Mouse (Mus musculus) heart, adult 11 months (tissue): ENCODE measurements at regions not wholly inside any gene's neighbourhood (a gene's known extent, or its start where the extent isn't known, plus 50 kb on each side); places are given as distances from the start of the nearest gene placed in this dataset.

Source experiments
- DNase-seq: peaks from one replicate; pipeline ENCODE4 v3.0.0; 2022

DNA sequence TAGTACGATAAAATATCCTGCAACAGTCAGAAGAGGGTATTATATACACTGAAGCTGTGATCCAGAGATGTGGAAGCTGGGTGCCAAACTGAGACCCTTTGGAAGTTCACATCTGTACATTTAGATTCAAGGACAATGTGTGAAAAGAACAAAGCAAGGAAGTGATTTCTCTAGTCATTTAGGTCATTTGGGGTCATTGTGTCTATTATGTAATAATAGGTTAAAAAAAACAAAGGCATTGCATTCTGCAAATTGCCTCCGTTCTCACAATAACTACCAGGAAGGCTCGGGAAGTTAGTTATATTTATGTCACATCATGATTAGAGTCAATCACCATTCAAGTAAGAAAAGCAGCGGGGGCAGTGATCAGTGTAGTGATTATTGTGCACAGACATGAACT, 563.3 kb downstream of the Trim52 start:
- no peak for DNase-seq

- DNase-seq = no peak
Measured at GRCm38 (mm10) chr14:106677970-106678369, 572.0 kb downstream of the Trim52 start.

DNA sequence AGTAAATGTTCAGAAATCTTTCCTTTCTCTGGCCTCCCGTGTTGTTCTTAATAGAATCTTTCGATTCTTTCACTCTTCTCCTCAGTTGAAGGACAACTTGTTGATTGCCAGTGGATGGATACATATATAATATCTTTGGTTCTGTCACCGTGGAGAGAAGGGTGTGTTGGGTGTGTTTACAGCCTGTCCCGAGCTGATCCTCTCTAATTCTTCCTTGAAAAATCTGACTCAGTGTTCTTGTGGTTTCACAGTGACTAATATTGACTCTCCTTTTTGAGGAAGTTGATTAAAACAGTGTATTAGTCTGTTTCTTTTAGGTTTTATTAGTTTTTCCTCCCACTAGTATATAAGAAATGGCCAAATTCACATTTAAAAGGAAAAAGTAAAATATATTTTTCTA, 575.2 kb downstream of the Trim52 start:
- DNase-seq = peak; percentile 80

DNA sequence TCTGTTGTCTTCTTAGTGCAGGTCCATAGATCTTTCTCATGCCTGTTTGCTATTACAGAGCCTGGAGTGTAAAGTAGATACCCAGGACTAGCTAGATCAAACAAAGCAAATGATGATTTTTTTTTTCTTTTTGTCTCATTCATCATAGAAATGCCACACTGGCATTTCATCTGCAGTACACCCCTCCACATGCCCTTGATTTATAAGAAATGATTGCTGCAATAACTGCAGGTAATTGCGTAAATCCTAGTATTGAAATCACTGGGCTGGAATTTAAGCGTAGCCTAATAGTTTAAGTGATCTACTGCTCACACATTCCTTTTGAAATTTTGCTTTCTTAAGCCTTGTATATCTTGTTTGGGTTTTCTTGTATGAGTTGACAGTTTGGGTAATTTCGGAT, 581.4 kb downstream of the Trim52 start:
- DNase-seq = no peak

DNA sequence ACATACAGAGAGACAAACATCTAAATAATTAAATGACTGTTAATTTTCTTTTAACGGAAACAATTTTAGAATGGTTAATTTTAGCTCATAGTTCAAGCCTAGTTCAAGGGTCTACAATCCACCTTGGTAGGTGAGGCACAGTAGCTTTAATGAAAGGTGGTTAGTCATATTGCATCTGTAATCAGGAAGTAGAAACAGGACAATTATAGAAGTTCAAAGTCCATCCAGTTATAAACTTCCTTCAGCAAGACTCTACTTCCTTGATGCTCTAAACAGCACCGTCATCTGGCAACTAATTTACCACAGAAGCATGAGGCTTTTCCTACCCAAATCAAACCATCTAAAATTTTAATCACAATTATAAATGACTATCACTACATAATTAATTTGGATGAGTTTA, 608.0 kb downstream of the Trim52 start:
- no peak for DNase-seq

DNA sequence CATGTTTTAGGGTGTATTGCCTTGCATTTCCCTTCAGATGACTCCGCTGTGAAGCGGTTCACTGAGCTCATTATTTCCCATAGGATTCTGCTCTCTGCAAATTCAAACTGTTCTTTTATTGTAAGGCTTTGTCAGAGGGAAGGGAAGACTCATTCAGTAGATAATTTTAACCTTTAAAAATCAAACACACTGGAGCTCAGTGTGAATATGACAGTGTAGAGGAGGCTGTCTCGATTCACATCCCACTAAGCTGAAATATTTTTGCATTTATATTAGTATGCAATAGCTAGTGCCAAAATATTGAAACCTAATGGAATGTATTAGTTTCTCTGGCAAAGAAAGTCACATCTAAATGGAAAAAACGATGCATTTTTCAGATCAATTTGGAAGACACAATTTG, 627.8 kb downstream of the Trim52 start:
- no peak for DNase-seq

DNA sequence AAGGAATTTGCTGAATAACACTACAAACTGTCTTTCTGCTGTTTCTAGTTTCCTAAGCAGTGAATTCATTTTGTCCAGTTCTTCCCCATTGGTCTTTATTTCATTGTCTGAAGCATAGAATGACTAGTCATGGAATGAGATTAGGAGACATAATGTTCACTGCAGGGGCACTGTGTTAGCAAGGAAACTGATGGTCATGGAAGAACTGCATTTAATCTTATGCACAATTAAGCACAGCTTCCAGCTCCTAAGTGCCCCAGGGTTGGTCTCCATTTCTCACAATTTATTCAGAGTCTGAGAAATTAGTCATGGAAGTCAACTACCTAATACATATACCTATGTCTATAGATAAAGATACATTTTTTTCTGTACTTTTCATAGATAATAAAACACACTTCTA, 634.9 kb downstream of the Trim52 start:
- DNase-seq = no peak

DNA sequence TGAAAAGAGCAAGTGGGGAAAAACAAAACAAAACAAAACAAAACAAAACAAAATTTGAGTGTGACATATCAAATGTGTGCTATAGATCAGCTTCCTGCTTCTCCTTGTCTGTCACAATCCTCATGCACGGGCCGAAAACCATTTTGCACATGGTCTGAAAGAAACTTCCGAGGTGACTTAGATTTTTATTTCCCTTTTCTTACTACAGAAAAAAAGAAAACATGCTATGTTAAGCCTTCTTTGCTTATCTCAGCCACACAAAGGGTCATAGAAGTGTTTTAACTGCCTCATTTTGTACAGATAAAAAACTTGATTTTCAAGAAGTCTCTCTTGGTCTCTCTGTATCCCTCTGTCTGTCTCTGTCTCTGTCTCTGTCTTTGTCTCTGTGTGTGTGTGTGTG, 654.2 kb downstream of the Trim52 start:
- DNase-seq = no peak

DNA sequence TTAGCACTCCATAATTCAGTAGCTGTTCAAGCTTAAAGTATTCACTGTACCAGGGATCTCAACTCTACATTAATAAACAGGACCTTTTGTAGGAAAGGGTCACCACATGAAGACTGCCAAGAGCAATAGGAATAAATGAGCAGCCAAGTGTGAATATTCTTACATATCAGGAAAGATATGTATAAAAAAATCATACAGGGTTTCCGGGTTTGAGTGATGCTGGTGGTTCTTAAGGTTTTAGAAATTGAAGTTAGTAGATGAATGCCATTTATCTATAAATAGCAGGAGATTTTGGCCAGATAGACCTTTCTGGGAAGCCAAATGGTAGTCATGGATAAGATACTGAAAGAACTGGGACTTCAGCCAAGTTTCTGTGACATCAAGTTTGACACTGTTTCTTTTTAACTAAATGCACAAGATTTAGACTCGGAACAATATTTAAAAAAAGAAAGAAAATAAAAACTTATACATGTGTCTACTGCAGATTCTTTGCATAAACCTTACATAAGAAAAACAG, 657.1 kb downstream of the Trim52 start:
- no peak for DNase-seq

- peak; percentile 71 for DNase-seq
Measured at GRCm38 (mm10) chr14:106765884-106766467, 660.0 kb downstream of the Trim52 start.
